8 mouse cellular contexts compared by ENCODE assay signal in the genomic region with DNA sequence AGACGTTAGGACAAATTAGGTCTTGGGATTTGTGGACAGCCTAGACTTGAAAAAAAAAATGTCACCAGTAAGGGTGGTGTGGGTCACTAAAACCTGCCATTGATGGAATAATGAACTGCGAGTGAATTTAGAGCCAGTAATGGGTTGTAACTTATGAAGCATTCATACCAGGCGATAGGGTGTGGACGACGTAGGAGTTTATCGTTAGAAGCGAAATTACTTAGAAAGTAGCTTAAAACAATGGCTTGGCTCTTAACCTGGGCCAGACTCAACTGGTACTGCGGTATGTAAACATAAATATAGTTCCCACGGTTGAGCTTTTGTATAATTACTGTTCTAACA. TPM values are rescaled to one million over a fixed set of nuclear protein-coding genes. Genes with fewer than 3 reads are reported as not detected.
DNase-seq lines count a peak whose midpoint lies in the region; ATAC-seq and TF ChIP-seq lines count a peak whose summit lies in the region.

No protein-coding gene starts in this region.

- no peak for TF ChIP-seq CTCF in Patski (IDR thresholded peaks at IDR 0.05)

- CTCF ChIA-PET in Patski (lab: Charles Lee): interaction anchor here (1.1 to 1.7 kb wide), 2 partner anchors 9 to 20 kb away, joined by 3 to 6 read pairs; no protein-coding TSS in a partner anchor

- WGBS in heart, embryonic 14.5 days: 9% methylated on average over 9 of the region's 9 CpGs
- 6% methylated on average over 9 of the region's 9 CpGs for WGBS in hindbrain, embryonic 11.5 days

- H3K27ac ChIP-seq in heart, embryonic 14.5 days (replicated peaks in 1 of 2; ENCODE audit: control insufficient read depth in 1 of 2, insufficient read depth in 1 of 2, low read depth in 2 of 2, low read length in 2 of 2): peak overlapping the region; percentile 95 to 98
- peak overlapping the region; percentile 94 for H3K27ac ChIP-seq in hindbrain, embryonic 11.5 days (ENCODE audit: low read depth, low read length)

- H3K36me3 ChIP-seq in heart, embryonic 14.5 days (ENCODE audit: control insufficient read depth, insufficient read depth, low read length): no peaks in the 10 kb centered on the region
- H3K36me3 ChIP-seq in hindbrain, embryonic 11.5 days (ENCODE audit: control insufficient read depth, insufficient read depth, low read length): no peaks in the 10 kb centered on the region

- H3K9ac ChIP-seq in heart, embryonic 14.5 days (ENCODE audit: low read length): peak overlapping the region; percentile 78
- H3K9ac ChIP-seq in hindbrain, embryonic 11.5 days (ENCODE audit: low read depth, low read length): peak overlapping the region; percentile 58

- ATAC-seq in heart, embryonic 14.5 days (ENCODE audit: insufficient number of reproducible peaks, insufficient read depth, low FRiP score, low read depth): no peak
- ATAC-seq in Patski: peak; percentile 26
- ATAC-seq in hindbrain, embryonic 11.5 days (ENCODE audit: low FRiP score): peak; percentile 31; the same call in 1 of the 2 replicates
- ATAC-seq in megakaryocyte-erythroid progenitor cell, adult 5-6 weeks (replicated peaks; ENCODE audit: low FRiP score, low TSS enrichment, poor library complexity, severe bottlenecking): peak; percentile 29

- peak overlapping the region; percentile 61 to 67 for H3K4me3 ChIP-seq in heart, embryonic 14.5 days (ENCODE audit: control insufficient read depth in 1 of 2, insufficient read depth in 1 of 2, low read depth in 1 of 2, low read length in 2 of 2)
- H3K4me3 ChIP-seq in hindbrain, embryonic 11.5 days (ENCODE audit: low read depth, low read length): peak overlapping the region; percentile 50

- peaks cover 3 to 13% of the 10 kb centered on the region in 2 experiments; a peak in 2 of 4 replicates for H3K4me1 ChIP-seq in heart, embryonic 14.5 days (ENCODE audit: control insufficient read depth in 2 of 2, insufficient read depth in 2 of 2, low read length in 2 of 2)
- no peaks in the 10 kb centered on the region for H3K4me1 ChIP-seq in hindbrain, embryonic 11.5 days (replicated peaks; ENCODE audit: control insufficient read depth, insufficient read depth, low read length)

- DNase-seq in heart, adult 9 months (ENCODE audit: low spot score in 2 of 2): no peak
- no peak for DNase-seq in Patski (ENCODE audit: low read depth, low spot score)
- DNase-seq in hindbrain, embryonic 11.5 days (ENCODE audit: low spot score): no peak
- DNase-seq in thymus, postnatal 25 days: no peak
- no peak for DNase-seq in cerebellum, postnatal 4 days (ENCODE audit: low spot score in 2 of 2)
- DNase-seq in cerebellum, postnatal 10 days: no peak

- H3K9me3 ChIP-seq in heart, embryonic 14.5 days (ENCODE audit: control insufficient read depth, low read length): no peaks in the 10 kb centered on the region
- H3K9me3 ChIP-seq in hindbrain, embryonic 11.5 days (ENCODE audit: control insufficient read depth, low read length): no peaks in the 10 kb centered on the region

- H3K27me3 ChIP-seq in heart, embryonic 14.5 days (ENCODE audit: control insufficient read depth, insufficient read depth, low read length): no peaks in the 10 kb centered on the region
- H3K27me3 ChIP-seq in Patski: no peaks in the 10 kb centered on the region
- no peaks in the 10 kb centered on the region for H3K27me3 ChIP-seq in hindbrain, embryonic 11.5 days (ENCODE audit: control insufficient read depth, insufficient read depth, low read length)

- in situ Hi-C loops in Patski (cut with MboI; ENCODE audit: low pct_unique_long_range_greater_than_20kb): no loop called here

- H3K4me2 ChIP-seq in heart, embryonic 14.5 days (ENCODE audit: low read length): peak overlapping the region; percentile 91
- peak overlapping the region; percentile 70 for H3K4me2 ChIP-seq in hindbrain, embryonic 11.5 days (replicated peaks; ENCODE audit: low read depth, low read length)

- POLR2A ChIA-PET in Patski (lab: Charles Lee): interaction anchor here (1.5 to 1.7 kb wide), 2 partner anchors 22 to 47 kb away, joined by 4 to 7 read pairs; a partner anchor contains a TSS

RNA-seq across cellular contexts. Expression of a gene that starts 0.3 kb away (rescaled TPM):
- polyA plus RNA-seq in heart, embryonic 14.5 days (2014; fragmentation: Nextera tagmentation; extraction: Ambion mirVana): 24.3 and 30.1 TPM in 2 replicates
- polyA plus RNA-seq in Patski (2021): 29.5 TPM
- 35.7 and 39.1 TPM in 2 replicates for polyA plus RNA-seq in hindbrain, embryonic 11.5 days (2014; fragmentation: Nextera tagmentation; extraction: Ambion mirVana)
- total RNA-seq in megakaryocyte-erythroid progenitor cell, adult 5-6 weeks (2014; fragmentation: Nextera tagmentation): 10.5 and 10.9 TPM in 2 replicates
- 10.1 and 14.7 TPM in 2 replicates for total RNA-seq in megakaryocyte-erythroid progenitor cell, adult 5-6 weeks (2017)

RNA-seq across cellular contexts. Expression of a gene that starts 21.6 kb away (rescaled TPM):
- polyA plus RNA-seq in heart, embryonic 14.5 days (2014; fragmentation: Nextera tagmentation; extraction: Ambion mirVana): 8.1 and 14.1 TPM in 2 replicates
- 11.5 TPM for polyA plus RNA-seq in Patski (2021)
- 26.8 and 31.1 TPM in 2 replicates for polyA plus RNA-seq in hindbrain, embryonic 11.5 days (2014; fragmentation: Nextera tagmentation; extraction: Ambion mirVana)
- total RNA-seq in megakaryocyte-erythroid progenitor cell, adult 5-6 weeks (2014; fragmentation: Nextera tagmentation): 15.2 and 18.4 TPM in 2 replicates
- 9.8 and 10.2 TPM in 2 replicates for total RNA-seq in megakaryocyte-erythroid progenitor cell, adult 5-6 weeks (2017)

RNA-seq across cellular contexts. Expression of a gene that starts 22.2 kb away (rescaled TPM):
- polyA plus RNA-seq in heart, embryonic 14.5 days (2014; fragmentation: Nextera tagmentation; extraction: Ambion mirVana): 18.8 and 19.1 TPM in 2 replicates
- 36.8 TPM for polyA plus RNA-seq in Patski (2021)
- 22.0 and 31.0 TPM in 2 replicates for polyA plus RNA-seq in hindbrain, embryonic 11.5 days (2014; fragmentation: Nextera tagmentation; extraction: Ambion mirVana)
- 49.0 and 94.8 TPM in 2 replicates for total RNA-seq in megakaryocyte-erythroid progenitor cell, adult 5-6 weeks (2014; fragmentation: Nextera tagmentation)
- total RNA-seq in megakaryocyte-erythroid progenitor cell, adult 5-6 weeks (2017): 38.3 and 44.9 TPM in 2 replicates

RNA-seq across cellular contexts. Expression of a gene that starts 47.2 kb away (rescaled TPM):
- 18.6 and 22.0 TPM in 2 replicates for polyA plus RNA-seq in heart, embryonic 14.5 days (2014; fragmentation: Nextera tagmentation; extraction: Ambion mirVana)
- polyA plus RNA-seq in Patski (2021): 58.2 TPM
- 10.1 and 10.6 TPM in 2 replicates for polyA plus RNA-seq in hindbrain, embryonic 11.5 days (2014; fragmentation: Nextera tagmentation; extraction: Ambion mirVana)
- total RNA-seq in megakaryocyte-erythroid progenitor cell, adult 5-6 weeks (2014; fragmentation: Nextera tagmentation): 26.5 and 29.9 TPM in 2 replicates
- total RNA-seq in megakaryocyte-erythroid progenitor cell, adult 5-6 weeks (2017): 25.1 and 40.5 TPM in 2 replicates
